Mouse (Mus musculus) heart, adult 18-20 months (tissue): ENCODE measurements around the gene Rfng. TPM values are rescaled to one million over a fixed set of nuclear protein-coding genes. Genes with fewer than 3 reads are reported as not detected.
"Not testable (repeated sequence)": the region's sequence is repeated elsewhere in the genome, so short reads cannot be mapped to it uniquely, and the experiment has no call there.

Source experiments
- DNase-seq, 2 experiments: peaks; one replicate each; pipeline ENCODE4 v3.0.0; 2021 to 2022; ENCODE audit warnings: mixed read lengths in 1 of 2
- total RNA-seq, 2 experiments: library from RNA; stranded (reverse); gene quantifications; 2 replicates each; pipeline ENCODE4 v1.2.3; 2021

Gene Rfng
- total RNA-seq, 2 experiments from 2014 or later: 11.4 to 11.5 TPM

- peak; percentile 92 to 98 for DNase-seq
Measured at GRCm38 (mm10) chr11:120775774-120776469, 8.1 kb downstream of the Rfng start.

GRCm38 (mm10) chr11:120773463-120774190 lies 10.4 kb downstream of the Rfng start:
- no peak for DNase-seq

DNA sequence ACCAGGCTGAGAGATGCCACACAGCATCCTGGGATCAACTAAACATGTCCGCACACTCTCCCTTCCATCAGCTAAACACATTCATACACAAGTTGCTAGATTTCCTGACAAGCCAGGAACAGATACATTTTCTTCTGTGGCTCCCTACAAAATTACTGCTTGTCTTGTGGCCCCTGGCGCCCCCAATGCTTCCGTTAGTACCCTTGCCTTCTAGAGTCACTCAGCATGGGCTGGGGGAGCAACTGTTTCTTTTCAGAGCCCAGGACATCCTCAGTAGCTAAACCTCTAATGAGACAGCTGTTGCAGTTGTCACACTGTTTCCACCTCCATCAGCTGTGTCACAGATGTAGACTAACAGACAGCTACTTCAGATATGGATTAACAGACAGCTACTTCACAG lies 11.3 kb downstream of the Rfng start:
- no peak for DNase-seq

GRCm38 (mm10) chr11:120768206-120768605 lies 15.8 kb downstream of the Rfng start:
- no peak for DNase-seq

DNA sequence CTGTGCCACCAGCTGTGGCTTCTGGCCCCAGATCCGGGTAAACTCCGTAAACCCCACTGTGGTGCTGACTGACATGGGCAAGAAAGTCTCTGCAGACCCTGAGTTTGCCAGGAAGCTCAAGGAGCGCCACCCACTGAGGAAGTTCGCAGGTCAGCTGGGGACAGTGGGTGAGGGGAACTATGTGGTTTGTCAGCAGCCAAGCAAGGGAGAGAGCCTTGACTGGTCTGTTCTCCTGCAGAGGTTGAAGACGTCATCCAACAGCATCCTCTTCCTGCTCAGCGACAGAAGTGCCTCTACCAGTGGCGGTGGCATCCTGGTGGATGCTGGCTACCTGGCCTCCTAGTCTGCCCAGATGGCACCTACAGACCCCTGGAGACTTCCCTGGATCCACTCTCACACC lies 17.0 kb downstream of the Rfng start:
- not testable (repeated sequence) for DNase-seq

GRCm38 (mm10) chr11:120763121-120763999 lies 20.6 kb downstream of the Rfng start:
- not testable (repeated sequence) for DNase-seq

DNA sequence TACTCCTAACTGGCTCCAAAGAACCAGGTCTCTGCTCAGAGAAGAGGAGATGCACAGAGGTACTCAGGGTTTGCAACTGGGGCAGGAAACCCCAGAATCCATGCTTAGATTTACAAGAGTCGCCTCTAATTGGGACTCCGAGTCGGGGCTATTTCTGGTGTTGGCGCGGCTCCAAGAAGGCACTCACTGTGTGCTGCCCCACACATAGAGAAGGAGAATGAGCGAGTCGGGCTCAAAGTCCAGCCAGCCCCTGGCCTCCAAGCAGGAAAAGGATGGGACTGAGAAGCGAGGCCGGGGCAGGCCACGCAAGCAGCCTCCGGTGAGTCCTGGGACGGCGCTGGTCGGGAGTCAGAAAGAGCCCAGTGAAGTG lies 21.4 kb downstream of the Rfng start, which contains the start of gene Hmga1b:
TSS of gene Hmga1b (plus strand) at position 123 of the 370 bp plus-strand sequence.
- DNase-seq: not testable (repeated sequence)

GRCm38 (mm10) chr11:120761811-120762671 lies 22.0 kb downstream of the Rfng start:
- DNase-seq: no peak

- no peak for DNase-seq
Measured at GRCm38 (mm10) chr11:120760236-120760635, 23.8 kb downstream of the Rfng start.

GRCm38 (mm10) chr11:120751606-120752005 lies 32.4 kb downstream of the Rfng start:
- DNase-seq: no peak

DNA sequence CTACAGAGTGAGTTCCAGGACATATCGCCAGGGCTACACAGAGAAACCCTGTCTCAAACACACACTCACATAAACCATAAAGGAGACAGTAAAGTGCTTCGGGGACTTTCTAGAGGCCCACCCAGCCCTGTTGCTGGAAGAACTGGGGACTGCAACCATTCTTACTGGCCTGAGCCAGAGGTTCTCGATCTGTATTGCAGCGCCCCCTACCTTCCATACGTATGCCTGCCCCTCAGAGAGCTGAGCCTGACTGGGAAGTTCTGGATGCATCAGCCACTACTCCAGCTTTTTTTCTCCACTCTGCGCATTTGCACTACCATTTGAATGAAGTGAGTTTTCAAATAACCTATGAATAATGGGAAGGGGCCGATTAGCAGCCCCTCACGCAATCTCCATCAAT lies 34.6 kb downstream of the Rfng start:
- peak in 1 of 2 experiments; percentile 49 for DNase-seq

DNA sequence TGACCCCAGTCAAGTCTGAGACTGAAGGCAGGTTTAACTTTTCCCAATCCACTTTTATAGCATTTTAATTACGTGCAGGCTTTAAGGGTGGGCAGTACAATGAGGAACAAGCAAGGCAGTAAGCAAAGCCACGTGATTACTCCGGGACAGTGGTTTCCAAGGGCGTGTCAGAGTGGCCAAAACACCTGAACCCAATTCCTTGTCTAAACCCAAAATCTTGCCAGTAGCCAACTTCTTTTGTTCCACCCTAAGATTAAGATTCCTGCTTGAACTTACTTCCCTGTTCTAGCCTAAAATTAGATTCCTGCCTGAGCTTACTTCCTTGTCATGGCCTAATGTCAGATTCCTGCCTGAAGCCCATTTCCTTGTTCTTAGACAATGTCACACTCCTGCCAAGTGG lies 36.0 kb downstream of the Rfng start:
- peak in 1 of 2 experiments; percentile 52 for DNase-seq

GRCm38 (mm10) chr11:120744121-120744701 lies 39.8 kb downstream of the Rfng start:
- DNase-seq: no peak

- DNase-seq: no peak
Measured at GRCm38 (mm10) chr11:120740981-120741380, 43.0 kb downstream of the Rfng start.

DNA sequence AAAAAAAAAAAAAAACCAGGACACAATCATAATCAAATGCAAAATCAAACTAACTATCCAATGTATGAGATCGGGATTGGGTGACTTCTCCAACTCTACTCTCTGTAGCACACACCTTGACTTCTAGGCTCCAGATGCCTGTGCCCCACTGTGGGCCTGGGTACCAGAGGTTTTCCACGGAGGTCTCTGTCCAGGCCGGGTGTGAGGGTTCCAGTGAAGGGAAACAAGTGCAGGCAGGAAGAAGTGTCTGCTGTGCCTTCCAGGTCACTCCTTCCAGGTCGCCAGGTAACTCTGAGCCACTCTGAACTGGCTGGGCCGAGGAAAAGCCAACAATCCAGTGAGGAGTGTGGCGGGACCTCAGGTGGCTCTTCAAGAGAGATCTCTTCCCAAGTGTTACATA lies 47.6 kb downstream of the Rfng start:
- no peak for DNase-seq

GRCm38 (mm10) chr11:120733521-120733920 lies 50.5 kb downstream of the Rfng start:
- peak; percentile 66 to 83 for DNase-seq

DNA sequence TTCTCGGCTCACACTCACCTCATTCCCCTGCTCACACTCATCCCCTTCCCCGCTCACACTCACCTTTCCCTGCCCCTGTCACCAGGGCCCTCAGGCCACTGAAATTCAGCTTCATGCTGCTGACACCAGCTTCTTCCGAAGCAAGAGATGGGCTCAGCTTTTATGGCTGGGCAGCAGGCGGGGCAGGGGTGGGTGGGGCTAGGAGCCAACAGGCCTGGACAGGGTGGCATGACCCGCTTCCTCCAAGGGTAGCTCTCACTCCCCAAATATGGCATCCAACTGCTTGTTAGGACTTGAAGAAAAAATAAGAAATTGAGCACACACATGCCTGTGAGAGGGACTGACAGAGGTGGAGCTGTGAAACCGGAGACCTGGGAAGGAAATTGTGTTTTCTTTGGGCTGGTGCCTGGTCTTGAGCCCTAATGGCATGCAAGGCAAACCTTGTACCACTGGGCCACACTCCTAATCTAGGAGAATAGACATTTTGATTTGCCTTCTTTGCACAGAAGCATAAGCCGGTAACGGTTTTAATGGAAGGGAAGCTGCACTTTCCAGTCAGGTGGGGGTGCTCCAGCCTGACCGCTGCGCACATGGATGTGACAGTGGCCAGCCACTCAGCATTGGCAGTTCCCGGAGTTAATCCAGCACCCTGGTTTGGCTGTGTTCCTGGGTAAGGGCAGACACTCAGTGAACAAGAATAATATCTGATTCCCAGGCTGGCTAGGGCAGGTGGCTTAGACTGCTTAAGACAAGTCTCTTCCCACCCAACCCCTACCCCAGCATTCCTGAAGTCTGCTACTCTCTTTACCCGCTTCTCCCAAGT lies 51.9 kb downstream of the Rfng start, which contains the start of gene Cbr2:
TSS of gene Cbr2 (minus strand) at position 257 of the 823 bp plus-strand sequence.
- DNase-seq: peak; percentile 72 to 80

- peak in 1 of 2 experiments; percentile 1 for DNase-seq
Measured at GRCm38 (mm10) chr11:120731395-120731794, 52.6 kb downstream of the Rfng start.
